Mouse (Mus musculus): ENCODE measurements around the gene Gm27027.

Gm27027 gene

DNA sequence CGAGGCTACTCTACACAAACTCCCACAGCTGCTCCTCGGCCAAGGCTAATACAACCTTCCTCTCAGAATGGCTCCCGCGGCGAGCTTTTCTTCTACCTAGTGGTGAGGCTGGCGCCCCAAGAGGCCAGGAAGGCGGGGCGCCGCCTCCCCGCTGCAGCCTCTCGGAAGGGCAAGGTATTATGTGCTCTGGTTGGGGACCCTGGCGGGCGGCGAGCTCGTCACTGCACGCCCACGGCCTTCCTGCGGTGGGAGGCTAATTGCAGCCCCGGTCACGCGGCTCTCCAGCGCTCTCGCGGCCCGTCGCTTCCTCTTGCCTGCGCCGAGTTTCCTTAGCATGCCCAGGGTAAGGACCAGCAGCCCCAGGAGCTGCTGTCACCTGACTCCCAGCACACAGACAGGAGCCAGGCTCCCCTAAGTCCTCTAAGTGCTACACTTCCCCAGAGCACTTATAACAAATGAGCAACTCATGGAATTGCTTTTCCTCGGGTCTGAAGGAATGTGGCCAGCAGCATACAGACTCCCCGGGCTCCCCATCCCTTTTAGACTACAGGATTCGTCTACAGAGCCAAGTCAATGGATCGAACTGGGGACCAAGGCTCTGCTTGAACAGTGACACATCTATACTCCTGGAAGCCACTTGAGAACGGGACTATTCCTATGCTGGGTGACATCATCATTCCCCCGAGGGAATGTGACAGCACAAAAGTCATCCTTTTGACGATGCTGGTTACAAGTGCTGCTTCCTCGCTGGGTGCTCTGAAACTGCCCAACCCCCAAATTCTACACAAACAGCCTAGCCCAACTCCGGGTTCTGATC is 19.5 kb downstream of the Gm27027 start:
- DNase-seq: peak; percentile 81

DNA sequence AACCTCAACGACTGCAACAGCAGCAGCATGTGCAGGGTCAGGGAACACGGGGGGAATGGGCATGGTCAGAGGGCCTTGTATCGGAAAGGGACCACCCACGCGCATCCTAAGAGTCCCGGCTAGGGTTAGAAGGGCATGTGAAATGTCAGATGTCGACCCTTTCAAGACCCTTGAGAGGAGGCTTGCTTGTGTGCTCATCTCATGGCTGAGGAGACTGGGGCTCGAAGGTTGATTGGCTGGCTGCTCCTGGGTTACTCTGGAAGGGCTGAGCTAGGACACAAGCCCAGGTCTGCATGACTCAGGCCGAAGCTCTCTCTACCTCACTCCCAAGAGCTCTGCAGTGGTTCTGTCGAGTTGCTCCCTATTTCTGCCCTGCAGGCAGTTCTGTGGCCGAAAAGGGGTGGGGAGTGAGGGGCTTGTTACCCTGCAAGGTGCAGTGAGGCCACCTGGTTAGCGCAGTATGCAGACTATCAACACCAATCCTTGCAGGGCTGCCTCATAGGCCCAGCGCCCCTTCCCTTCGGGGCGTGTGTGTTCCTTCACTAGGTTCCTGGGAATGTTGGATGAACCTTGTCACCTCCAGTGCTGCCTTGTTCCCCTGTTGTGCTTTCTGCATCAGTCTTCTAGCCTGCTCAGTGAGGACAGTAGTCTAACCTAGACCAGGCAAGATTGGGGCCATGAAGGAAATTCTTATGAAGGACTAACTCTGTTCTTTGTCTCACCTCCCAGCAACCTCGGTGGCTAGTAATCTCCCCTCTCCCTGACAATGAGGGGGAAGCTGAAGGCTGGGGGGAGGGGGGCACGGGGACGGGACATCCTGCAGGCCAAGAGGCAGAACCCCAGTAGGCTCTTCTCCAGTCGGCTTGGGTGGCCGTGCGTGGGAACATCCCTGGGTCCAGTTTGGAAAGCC is 20.4 kb downstream of the Gm27027 start:
- DNase-seq: peak; percentile 39

DNA sequence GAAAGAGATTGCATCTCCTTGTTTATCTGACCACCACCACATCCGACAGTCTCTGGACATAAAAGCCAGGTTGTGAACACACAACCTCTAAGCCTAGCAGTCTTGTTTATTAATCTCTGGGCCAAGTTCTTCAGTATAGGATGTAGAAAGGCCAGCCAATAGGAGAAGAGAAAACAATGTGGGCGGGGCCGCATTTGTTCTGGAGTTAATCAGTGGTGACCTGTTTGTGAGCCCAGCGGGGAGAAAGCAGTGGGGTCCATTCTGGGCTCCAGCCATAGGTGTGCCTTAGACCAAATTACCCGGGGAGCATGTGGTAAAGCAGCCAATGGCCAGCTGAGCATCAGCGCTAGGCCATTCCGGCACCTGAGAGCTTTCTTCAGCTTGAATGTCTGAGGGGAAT is 21.1 kb downstream of the Gm27027 start:
- peak; percentile 61 for DNase-seq

DNA sequence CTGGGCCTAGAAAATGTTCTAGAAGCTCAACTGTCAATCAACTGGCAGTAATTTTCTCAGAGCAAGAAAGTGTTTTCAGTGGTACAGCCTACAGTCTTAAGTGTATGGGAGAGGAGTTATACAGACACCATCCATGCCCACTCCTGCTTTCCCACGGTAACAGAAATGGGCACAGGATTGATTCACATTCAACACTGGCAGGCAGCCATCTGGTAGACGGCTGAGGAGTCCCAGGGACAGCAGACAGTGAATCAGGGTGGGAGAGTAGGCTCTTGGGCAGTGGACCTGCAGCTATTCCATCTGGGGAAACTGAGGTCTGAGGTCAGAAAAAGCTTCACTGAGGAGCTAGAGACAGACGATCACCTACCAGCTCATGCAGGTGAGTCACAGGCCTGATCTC is 24.5 kb downstream of the Gm27027 start:
- no peak for DNase-seq

DNA sequence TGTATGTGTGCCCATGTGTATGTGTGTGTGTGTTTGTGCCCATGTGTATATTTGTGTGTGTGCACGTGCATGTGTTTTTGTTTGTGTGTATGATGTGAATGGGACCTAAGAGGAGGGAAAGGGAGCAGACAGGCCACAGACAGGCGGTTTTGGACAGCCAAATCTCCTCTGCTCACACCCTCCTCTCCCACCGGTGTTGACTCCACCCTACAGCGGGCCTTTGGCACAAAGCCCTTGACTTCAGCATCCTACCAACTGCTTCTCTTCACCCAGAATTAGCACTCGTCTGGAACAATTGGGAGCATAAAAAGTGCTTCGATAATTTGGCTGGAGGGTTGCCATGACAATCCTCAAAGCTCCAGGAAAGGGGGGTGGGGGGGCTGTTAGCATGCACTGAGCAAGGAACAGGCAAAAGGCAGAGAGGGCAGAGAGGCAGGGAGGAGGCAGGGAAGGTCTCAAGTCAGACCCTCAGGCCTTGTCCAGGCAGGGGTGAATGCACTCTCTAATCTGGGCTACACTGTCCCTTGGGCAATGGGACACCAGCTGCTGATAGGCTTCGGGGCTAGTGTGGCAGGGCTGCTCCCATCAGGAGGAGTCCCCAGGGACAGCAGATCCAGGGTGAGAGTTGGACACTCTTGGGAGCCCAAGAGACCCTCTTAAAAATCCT is 31.5 kb downstream of the Gm27027 start:
- DNase-seq: peak; percentile 45

DNA sequence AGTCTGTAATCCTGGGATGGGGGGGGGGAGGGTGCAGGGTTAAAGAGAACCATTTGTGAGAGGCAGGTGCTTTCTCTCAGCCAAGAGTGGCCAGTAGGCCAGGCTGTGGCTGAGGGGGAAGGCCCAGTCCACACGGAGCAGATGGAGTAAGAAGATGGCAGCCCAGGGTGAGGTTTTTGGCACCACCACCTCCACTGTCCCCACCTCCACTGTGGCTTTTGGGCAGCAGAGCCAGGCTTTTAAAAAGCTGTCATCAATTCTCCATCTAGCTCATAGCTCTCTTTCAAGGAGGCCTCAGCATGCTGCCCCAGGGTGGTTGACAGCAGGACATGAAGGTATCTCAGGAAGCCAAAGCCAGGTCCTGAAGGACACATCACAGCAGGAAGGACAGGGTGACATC is 32.4 kb downstream of the Gm27027 start:
- no peak for DNase-seq

DNA sequence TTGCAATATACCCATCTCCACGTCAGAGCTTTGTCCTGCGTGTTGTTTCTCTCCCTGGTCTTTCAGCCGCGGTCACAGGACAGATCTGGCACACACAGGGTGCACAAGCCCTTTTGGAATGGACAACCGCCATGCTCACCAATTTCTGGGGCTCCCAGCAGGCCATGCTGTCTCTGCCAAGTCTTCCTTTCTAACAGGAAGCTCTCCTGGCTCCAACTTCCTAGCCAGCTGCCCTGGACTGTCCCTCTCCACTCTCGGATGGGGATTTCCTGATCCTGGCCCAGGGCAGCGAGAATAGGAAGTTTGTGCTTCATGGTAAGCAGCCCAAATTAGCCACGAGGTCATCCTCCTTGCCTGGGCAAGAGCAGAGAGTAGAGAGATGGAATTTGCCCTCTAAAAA is 34.4 kb downstream of the Gm27027 start:
- no peak for DNase-seq

DNA sequence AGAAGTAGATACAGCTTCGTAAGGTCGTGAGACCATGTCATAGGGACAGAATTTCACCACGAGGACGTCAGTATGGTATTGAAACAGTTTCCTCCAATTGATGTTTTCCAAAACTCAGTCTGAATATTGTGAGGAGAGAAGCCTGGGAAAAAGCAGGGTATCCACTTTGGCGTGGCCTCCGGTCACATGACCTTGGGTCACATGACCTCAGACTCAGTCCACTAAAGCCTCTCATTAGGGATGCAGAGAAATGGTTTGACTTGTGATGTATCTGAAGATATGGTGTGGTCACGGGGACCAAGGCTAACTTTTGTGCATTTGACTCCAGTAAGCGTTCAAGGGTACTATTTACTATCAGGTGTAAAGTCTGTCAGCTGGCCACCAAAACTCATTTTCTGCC is 36.8 kb downstream of the Gm27027 start:
- DNase-seq: no peak

DNA sequence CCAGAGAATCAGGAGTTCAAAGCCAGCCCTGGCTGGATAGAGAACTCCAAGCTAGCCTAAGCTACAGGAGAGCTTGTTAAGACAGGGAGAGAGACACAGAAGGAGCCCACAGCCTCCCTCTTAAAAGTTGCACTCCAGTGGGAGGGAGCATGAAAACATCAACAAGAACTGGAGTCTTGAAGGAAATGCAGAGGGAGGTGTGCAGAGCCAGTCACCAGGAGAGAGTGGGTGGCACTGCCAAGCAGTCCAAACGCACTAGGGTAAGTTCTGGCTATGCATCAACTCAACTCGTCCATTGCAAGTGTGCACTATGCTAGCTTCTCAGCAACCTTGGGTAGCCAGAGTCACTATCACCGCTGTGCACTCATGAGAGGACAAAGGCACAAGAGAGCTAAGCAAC is 37.9 kb downstream of the Gm27027 start:
- DNase-seq: peak; percentile 9

DNA sequence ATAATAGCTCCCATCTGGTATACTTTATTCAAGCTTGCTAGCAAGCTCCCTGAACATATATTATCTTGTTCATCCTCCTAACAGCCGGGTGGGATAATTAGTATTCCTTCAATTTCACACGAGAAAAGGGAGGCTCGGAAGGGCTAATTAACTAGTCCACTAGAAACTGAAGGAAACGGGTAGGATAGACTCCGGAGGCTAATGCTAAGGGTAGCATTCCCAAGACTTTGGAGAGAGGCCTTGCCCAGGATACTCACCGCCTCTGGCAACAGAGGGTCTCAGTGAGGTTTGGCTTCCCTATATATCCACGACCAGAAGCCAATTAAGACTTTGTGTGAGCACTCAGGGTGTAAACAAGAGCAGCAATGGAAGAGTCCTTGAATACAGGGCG is 38.4 kb downstream of the Gm27027 start:
- DNase-seq: no peak

DNA sequence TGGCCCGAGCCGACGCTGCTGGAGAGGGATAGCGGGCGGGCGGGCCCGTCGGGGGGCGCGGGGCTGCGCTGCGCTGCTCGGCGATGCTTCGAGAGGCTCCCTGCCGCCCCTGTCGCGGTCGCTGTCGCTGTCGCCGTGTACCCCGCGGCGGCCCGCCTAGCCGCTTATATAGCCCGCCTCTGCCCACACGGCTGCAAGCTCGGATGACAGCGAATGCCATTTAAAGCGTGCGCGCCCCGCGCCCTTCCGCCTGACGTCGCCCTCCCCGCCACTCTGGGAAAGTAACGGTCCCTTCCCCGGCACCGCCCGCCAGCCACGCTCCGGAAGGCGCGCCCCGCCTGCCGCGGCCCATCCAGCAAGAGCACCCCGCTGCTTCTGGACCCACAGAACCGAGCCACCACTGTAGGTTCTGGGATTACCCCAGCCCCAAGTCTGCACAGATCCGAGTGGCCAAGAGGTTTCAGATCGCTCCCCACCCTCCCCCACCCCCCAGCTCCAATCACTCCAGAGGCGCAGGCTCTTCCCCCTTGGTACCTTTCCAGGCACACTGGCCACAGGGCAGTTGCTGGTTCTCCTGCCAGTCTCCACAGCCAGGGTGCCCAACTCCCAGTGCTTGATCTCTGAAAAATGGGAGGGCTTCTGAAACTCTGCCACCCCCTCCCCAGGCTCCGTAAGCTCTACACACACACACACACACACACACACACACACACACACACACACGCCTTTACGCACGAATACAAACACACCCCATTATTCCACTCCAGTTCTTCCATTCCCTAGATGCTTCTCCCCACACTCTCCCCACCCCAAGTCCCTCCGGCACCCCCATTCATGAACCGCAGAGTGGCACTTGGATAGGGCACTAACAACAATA is 39.0 kb downstream of the Gm27027 start, which contains the start of gene Gm13889:
Gm13889 (minus strand) TSS at position 294 of the 877 bp plus-strand sequence.
- DNase-seq: peak; percentile 90

DNA sequence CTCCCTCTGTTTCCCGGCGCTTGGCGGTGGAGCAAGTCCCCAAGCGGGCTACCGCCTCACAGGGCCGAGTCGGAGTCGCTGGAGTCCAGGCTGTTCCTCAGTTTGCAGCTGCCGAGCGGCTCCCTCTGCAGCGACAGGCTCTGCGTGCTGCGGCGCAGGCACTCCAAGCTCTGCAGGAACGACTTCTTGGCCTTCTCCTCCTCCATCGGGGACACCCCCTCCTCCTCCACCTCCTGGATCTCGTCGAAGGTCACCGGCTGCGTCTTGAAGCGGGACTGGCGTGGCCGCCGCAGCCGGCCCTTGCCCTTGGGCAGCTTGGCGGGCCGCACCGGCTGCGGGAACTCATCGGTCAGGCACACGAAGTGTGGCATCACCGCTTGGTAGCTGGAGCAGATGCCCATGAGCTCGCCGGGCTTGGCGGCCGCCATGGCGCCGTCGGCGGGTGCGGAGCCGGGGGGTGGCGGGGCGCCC is 39.8 kb downstream of the Gm27027 start:
- peak; percentile 74 for DNase-seq

DNA sequence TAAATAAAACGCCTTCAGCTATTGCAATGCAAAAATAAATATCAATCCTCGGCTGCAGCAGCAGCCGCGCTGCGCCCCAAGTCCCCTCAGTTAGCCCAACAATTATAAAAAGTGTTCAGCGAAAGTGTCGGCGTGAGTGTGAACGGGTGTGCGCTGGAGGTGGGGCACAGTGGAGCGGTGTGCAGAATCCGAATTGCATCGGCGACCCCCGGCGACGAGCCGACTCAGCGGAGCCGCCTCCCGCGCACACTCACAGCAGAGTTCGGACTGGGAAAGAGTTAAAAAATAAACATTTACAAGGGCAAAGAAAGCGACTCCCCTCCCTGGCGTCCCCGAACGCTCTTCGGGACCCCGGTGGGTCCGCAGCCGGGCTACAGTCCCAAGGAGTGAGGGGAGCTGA is 40.3 kb downstream of the Gm27027 start:
- no peak for DNase-seq

DNA sequence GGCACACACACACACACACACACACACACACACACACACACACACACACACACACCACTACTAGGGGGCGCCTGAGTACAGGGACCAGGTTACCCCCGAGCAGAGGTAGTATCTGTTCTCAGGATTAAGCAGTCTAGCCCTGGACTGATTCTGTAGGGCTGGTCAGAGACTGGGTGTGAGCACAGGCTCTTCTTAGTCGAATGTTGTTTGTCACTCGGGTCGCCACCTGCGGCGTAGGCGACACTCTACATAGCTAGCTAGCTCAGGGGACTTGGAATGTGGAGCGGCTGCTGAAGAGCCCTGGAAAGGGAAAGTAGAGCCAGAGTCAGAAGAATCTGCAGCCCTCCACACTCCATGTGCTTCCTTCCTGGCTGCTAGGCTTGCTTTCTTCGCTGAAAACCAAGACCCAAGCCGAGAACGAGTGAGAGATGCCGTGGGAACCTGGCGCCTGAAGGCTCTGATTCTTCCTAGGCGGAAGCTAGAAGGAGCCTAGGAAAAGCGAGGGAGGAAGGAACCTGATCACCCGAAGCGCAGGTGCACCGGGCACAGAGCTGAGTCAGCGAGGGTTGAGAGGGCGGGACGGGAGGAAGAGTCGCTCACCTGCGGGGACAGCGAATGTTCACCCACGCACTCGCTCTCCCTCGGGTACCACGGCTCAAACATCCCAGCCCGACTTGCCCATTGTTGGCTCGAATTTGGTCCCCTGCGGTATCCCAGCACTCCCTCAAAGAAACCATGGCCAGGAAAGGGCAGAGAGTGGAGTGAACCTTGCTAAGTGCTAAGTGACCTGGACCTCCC is 41.2 kb downstream of the Gm27027 start:
- peak; percentile 60 for DNase-seq

DNA sequence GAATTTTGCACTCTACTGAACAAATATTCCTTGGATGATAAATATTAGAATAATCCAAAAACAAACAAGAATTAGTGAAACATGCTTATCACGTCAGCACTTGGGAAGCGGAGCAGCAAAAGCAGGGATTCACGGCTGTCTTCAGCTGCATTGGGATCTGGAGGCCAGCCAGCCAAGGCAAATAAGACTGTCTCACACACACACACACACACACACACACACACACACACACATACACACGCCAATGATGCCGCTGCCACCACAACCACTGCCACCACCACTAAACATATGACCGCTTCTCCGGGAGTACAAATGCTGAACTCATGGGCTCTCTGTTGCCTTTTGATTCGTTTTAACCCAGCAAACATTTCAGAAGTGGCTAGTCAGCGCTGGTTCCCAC is 42.4 kb downstream of the Gm27027 start:
- DNase-seq: peak; percentile 19

DNA sequence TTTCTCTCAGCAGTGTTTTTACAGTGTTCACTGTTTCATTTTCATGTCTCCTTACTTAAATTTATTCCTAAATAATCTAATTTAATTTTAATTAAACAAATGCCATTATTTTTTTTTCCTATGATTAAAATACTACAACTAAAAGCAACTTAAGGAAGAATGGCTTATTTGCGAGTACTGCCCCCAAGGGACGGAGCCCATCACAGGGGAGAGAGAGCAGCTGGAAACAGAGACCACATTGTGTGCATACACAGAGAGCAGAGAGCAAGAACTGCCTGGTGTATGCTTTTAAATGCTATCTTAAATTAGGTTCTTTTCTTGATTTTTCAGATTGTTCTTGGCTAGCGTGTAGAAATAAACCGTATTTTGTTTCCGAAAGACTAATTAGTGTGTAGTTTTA is 49.2 kb downstream of the Gm27027 start:
- DNase-seq: no peak

DNA sequence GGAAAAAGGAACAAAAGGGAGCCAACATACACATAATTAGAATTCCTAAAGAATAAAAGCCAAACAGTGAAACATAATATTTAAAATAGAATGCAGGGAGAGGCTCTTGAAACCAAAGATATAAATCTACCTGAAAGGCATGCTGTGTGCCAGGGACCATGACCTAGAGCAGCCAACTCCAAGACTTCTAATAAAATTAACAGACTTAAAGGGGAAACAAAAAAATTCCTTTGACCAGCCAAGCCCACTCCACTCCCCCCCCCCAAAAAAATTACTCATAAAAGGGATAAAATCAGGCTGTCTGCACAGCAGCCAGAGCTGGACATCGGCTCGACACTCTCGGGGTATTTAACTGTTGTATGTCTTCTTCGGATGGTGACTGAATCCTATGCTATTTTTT is 51.3 kb downstream of the Gm27027 start:
- DNase-seq: no peak

DNA sequence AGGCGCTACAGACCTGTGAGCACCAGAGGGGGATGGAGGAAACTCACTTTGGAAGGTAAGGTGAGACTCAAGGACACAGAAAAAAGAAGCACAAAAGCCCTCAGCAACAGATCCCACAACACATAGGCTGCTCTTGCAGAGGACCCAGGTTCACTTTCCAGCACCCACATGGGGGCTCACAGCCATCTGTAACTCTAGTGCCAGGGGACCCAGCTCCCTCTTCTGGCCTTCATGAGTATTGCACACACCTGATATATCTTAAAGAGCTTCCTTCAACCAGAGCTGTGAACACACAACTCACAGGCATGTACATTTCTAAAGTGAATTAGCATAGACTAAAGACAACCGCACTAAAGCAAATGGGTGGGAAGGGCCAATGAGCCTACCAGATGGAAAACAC is 52.1 kb downstream of the Gm27027 start:
- DNase-seq: no peak

DNA sequence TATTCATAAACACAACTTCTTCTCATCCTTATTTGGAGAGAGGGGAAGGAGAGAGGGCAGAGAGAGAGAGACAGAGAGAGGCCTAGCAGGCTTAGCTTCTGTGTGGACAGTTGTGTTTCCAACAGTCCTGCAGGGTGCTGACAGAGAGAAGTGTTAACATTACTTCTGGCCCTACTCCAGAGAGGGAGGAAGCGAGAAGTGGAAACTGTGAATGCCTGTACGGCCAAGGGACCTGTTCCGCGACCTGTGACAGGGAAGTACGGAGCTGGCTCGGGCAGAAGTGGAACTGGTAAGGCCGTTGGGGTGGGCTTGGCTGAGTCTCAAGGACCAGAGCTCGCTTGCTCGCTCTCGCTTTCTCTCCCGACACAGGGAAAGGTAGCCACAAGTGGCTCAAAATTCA is 54.5 kb downstream of the Gm27027 start:
- DNase-seq: no peak

DNA sequence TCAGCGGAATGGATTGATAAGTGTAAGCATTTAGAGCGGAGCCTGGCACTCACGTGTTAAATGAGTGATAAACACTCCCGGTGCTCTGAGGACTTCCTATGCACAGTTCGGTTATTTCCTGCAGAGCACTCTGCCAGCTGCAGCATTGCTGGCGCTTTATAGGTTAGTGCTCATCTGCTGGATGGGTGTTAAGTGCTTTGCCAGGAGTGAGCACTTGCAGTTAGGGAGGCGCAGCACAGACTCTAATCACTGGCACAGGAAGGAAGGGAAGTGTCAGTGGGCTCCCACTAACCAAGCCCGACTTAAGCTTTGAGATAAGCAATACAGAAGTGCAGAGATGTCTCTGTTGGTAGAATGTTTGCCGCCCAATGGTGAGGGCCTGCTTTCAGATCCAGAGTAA is 57.6 kb downstream of the Gm27027 start:
- DNase-seq: no peak

DNA sequence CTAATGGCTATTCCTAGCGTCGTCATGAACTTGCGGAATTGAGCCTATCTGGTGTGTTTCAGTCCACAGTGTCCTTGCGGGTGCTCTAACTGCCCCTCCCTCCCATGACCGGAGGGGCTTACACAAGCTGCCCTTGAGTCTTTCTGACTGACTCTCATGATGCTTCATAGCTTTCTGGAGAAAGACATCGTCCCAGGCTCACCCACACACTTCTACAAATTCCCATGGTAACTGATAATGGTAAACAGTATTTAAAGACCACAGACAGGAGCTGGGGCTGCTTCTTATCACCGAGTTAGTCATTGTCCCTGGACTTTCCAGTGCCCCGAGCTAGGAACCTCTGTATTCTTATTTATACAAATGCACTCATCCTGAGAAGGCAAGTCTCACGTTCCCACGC is 67.3 kb downstream of the Gm27027 start:
- DNase-seq: no peak
